Mouse (Mus musculus) embryonic facial prominence, embryonic 13.5 days (tissue): ENCODE data around the gene Tpp2. TPM values are rescaled to one million over a fixed set of nuclear protein-coding genes. Genes with fewer than 3 reads are reported as not detected.
"Not testable (repeated sequence)": the region's sequence is repeated elsewhere in the genome, so short reads cannot be mapped to it uniquely, and the experiment has no call there.

Experiments used
- ATAC-seq: fragments of 200-750 bp; cut with Nextera tagmentation; 2 replicates; pipeline ENCODE4 v1.8.0; 2017; ENCODE audit warnings: low read depth; ENCODE audit not compliant: insufficient number of reproducible peaks, insufficient read depth, low FRiP score, low TSS enrichment
- H3K27ac ChIP-seq: fragments of 300-500 bp; sonication (generic); 2 replicates; pipeline ENCODE4 v1.5.1; 2015; ENCODE audit warnings: moderate library complexity, mild to moderate bottlenecking, inconsistent platforms
- H3K27me3 ChIP-seq: fragments of 300-500 bp; sonication (generic); 2 replicates; pipeline ENCODE4 v1.6.1; 2015; ENCODE audit warnings: mild to moderate bottlenecking, inconsistent platforms
- H3K36me3 ChIP-seq: fragments of 300-500 bp; sonication (generic); 2 replicates; pipeline ENCODE4 v1.6.1; 2015; ENCODE audit warnings: mild to moderate bottlenecking, inconsistent platforms
- H3K4me1 ChIP-seq: fragments of 300-500 bp; sonication (generic); 2 replicates; pipeline ENCODE4 v1.6.1; 2015; ENCODE audit warnings: inconsistent platforms
- H3K4me2 ChIP-seq: fragments of 300-500 bp; sonication (generic); 2 replicates; pipeline ENCODE4 v1.6.1; 2015; ENCODE audit warnings: moderate library complexity, mild to moderate bottlenecking, inconsistent platforms
- H3K4me3 ChIP-seq: fragments of 300-500 bp; sonication (generic); 2 replicates; pipeline ENCODE4 v1.5.1; 2015; ENCODE audit warnings: mild to moderate bottlenecking, inconsistent platforms
- H3K9ac ChIP-seq: fragments of 300-500 bp; sonication (generic); 2 replicates; pipeline ENCODE4 v1.6.1; 2015; ENCODE audit warnings: mild to moderate bottlenecking, inconsistent platforms
- H3K9me3 ChIP-seq: fragments of 300-500 bp; sonication (generic); 2 replicates; pipeline ENCODE4 v1.6.1; 2016; ENCODE audit warnings: inconsistent platforms
- WGBS: fragments of 180-500 bp; shearing (Covaris S2); methylation state at CpG from one replicate; pipeline ENCODE4 v1.1.7; 2015; ENCODE audit warnings: mixed read lengths; 5-methylcytosine and 5-hydroxymethylcytosine counted together
- polyA plus RNA-seq: library from polyadenylated mRNA; unstranded; fragments of >200 nt; fragmentation: Nextera tagmentation; extraction: Ambion mirVana; gene quantifications from 2 replicates; pipeline ENCODE4 v1.2.1, GENCODE M21; 2015

Tpp2 gene
- 59.5 and 63.6 TPM in 2 replicates for polyA plus RNA-seq

- Histone ChIP-seq H3K36me3 (no peaks in the 10 kb centered on the region), H3K27ac (peak within 1 kb of the TSS; percentile 97), H3K9me3 (no peaks in the 10 kb centered on the region), H3K4me3 (peak within 1 kb of the TSS; percentile 100), H3K4me2 (peak within 1 kb of the TSS; percentile 66), H3K9ac (peak within 1 kb of the TSS; percentile 98), H3K4me1 (peaks cover 13% of the 10 kb centered on the region), H3K27me3 (no peaks in the 10 kb centered on the region)
- under 1% methylated on average over 81 of the region's 81 CpGs for WGBS
- peak; percentile 99 for ATAC-seq
Observed at GRCm38 (mm10) chr1:43933488-43934415, at the start of gene Tpp2. Gene Tpp2 (plus strand): TSS chr1:43933647.

GRCm38 (mm10) chr1:43888358-43888757, 45.1 kb upstream of the Tpp2 start:
- not testable (repeated sequence) for H3K27me3 ChIP-seq, H3K36me3 ChIP-seq, H3K9me3 ChIP-seq, H3K27ac ChIP-seq, H3K4me1 ChIP-seq, H3K4me2 ChIP-seq, H3K4me3 ChIP-seq, ATAC-seq, H3K9ac ChIP-seq
- 84% methylated on average over 11 of the region's 11 CpGs for WGBS

- H3K9me3 ChIP-seq: 0 out of 2 replicates have a peak, but pooled peaks cover 6% of the 10 kb centered on the region
- no peaks in the 10 kb centered on the region for H3K36me3 ChIP-seq
- H3K4me3 ChIP-seq: no peak overlapping the region
- H3K27me3 ChIP-seq: no peaks in the 10 kb centered on the region
- H3K9ac ChIP-seq: no peak overlapping the region
- H3K27ac ChIP-seq: no peak overlapping the region
- no peak overlapping the region for H3K4me2 ChIP-seq
- ATAC-seq: no peak
- peaks cover 5% of the 10 kb centered on the region; the same call in 1 of the 2 replicates for H3K4me1 ChIP-seq
Observed at GRCm38 (mm10) chr1:43895742-43896141, 37.7 kb upstream of the Tpp2 start.

- Histone ChIP-seq H3K4me2 (no peak overlapping the region), H3K9ac (no peak overlapping the region), H3K4me1 (peaks cover 5% of the 10 kb centered on the region; the same call in 1 of the 2 replicates), H3K4me3 (no peak overlapping the region), H3K9me3 (0 out of 2 replicates have a peak, but pooled peaks cover 6% of the 10 kb centered on the region), H3K27me3 (no peaks in the 10 kb centered on the region), H3K27ac (no peak overlapping the region), H3K36me3 (no peaks in the 10 kb centered on the region)
- 75% methylated on average over 2 of the region's 2 CpGs for WGBS
- ATAC-seq: no peak
Observed at GRCm38 (mm10) chr1:43897131-43897530, 36.3 kb upstream of the Tpp2 start.

- H3K27ac ChIP-seq: no peak overlapping the region
- 86% methylated on average over 18 of the region's 18 CpGs for WGBS
- H3K4me3 ChIP-seq: no peak overlapping the region
- H3K4me1 ChIP-seq: peaks cover 5% of the 10 kb centered on the region; the same call in 1 of the 2 replicates
- no peak for ATAC-seq
- no peak overlapping the region for H3K9ac ChIP-seq
- H3K36me3 ChIP-seq: no peaks in the 10 kb centered on the region
- H3K9me3 ChIP-seq: 0 out of 2 replicates have a peak, but pooled peaks cover 6% of the 10 kb centered on the region
- H3K27me3 ChIP-seq: no peaks in the 10 kb centered on the region
- no peak overlapping the region for H3K4me2 ChIP-seq
Observed at GRCm38 (mm10) chr1:43897987-43898386, 35.5 kb upstream of the Tpp2 start.

GRCm38 (mm10) chr1:43898991-43899714, 34.3 kb upstream of the Tpp2 start:
- Histone ChIP-seq H3K9ac (peak overlapping the region; percentile 55), H3K4me2 (peak overlapping the region; percentile 60), H3K27ac (no peak overlapping the region), H3K4me3 (peak overlapping the region; percentile 34), H3K27me3 (no peaks in the 10 kb centered on the region), H3K4me1 (peaks cover 5% of the 10 kb centered on the region; the same call in 1 of the 2 replicates), H3K9me3 (0 out of 2 replicates have a peak, but pooled peaks cover 6% of the 10 kb centered on the region), H3K36me3 (no peaks in the 10 kb centered on the region)
- ATAC-seq: no peak
- WGBS: 11% methylated on average over 18 of the region's 18 CpGs

- no peak for ATAC-seq
- no peaks in the 10 kb centered on the region for H3K27me3 ChIP-seq
- H3K9me3 ChIP-seq: no peaks in the 10 kb centered on the region
- H3K4me2 ChIP-seq: no peak overlapping the region
- 76% methylated on average over 1 of the region's 1 CpGs for WGBS
- H3K4me1 ChIP-seq: peaks cover 5% of the 10 kb centered on the region; the same call in 1 of the 2 replicates
- no peaks in the 10 kb centered on the region for H3K36me3 ChIP-seq
- H3K4me3 ChIP-seq: no peak overlapping the region
- no peak overlapping the region for H3K9ac ChIP-seq
- no peak overlapping the region for H3K27ac ChIP-seq
Observed at GRCm38 (mm10) chr1:43902417-43902816, 31.0 kb upstream of the Tpp2 start.

GRCm38 (mm10) chr1:43902855-43903254, 30.6 kb upstream of the Tpp2 start:
- ATAC-seq: no peak
- H3K27ac ChIP-seq: no peak overlapping the region
- H3K4me2 ChIP-seq: no peak overlapping the region
- H3K4me3 ChIP-seq: no peak overlapping the region
- 65% methylated on average over 4 of the region's 4 CpGs for WGBS
- no peak overlapping the region for H3K9ac ChIP-seq
- no peaks in the 10 kb centered on the region for H3K9me3 ChIP-seq
- no peaks in the 10 kb centered on the region for H3K27me3 ChIP-seq
- H3K4me1 ChIP-seq: peaks cover 5% of the 10 kb centered on the region; the same call in 1 of the 2 replicates
- no peaks in the 10 kb centered on the region for H3K36me3 ChIP-seq

- Histone ChIP-seq H3K9me3 (no peaks in the 10 kb centered on the region), H3K9ac (no peak overlapping the region), H3K4me3 (no peak overlapping the region), H3K27me3 (no peaks in the 10 kb centered on the region), H3K4me1 (no peaks in the 10 kb centered on the region), H3K4me2 (no peak overlapping the region), H3K27ac (no peak overlapping the region), H3K36me3 (no peaks in the 10 kb centered on the region)
- WGBS: 57% methylated on average over 2 of the region's 2 CpGs
- ATAC-seq: no peak
Observed at GRCm38 (mm10) chr1:43915428-43915827, 18.0 kb upstream of the Tpp2 start.

GRCm38 (mm10) chr1:43916854-43917253, 16.6 kb upstream of the Tpp2 start:
- no peak overlapping the region for H3K4me3 ChIP-seq
- H3K9ac ChIP-seq: no peak overlapping the region
- no peak for ATAC-seq
- H3K4me2 ChIP-seq: no peak overlapping the region
- no peaks in the 10 kb centered on the region for H3K36me3 ChIP-seq
- no peaks in the 10 kb centered on the region for H3K4me1 ChIP-seq
- H3K9me3 ChIP-seq: no peaks in the 10 kb centered on the region
- 59% methylated on average over 2 of the region's 2 CpGs for WGBS
- H3K27ac ChIP-seq: no peak overlapping the region
- no peaks in the 10 kb centered on the region for H3K27me3 ChIP-seq

- Histone ChIP-seq H3K9ac (peak overlapping the region; percentile 98), H3K4me2 (peak overlapping the region; percentile 66), H3K9me3 (no peaks in the 10 kb centered on the region), H3K36me3 (no peaks in the 10 kb centered on the region), H3K4me3 (peak overlapping the region; percentile 100), H3K27ac (peak overlapping the region; percentile 97), H3K4me1 (peaks cover 13% of the 10 kb centered on the region), H3K27me3 (no peaks in the 10 kb centered on the region)
- 3% methylated on average over 17 of the region's 17 CpGs for WGBS
- no peak for ATAC-seq
Observed at GRCm38 (mm10) chr1:43934416-43934810, 966 bp downstream of the Tpp2 start.
